Mouse (Mus musculus) liver, embryonic 11.5 days (tissue): ENCODE results near the gene Igfbp7. TPM values are rescaled to one million over a fixed set of nuclear protein-coding genes. Genes with fewer than 3 reads are reported as not detected.

Experiments used
- ATAC-seq: fragments of 200-750 bp; cut with Nextera tagmentation; replicated peaks from 2 replicates; pipeline ENCODE4 v1.8.0; 2017; ENCODE audit warnings: moderate number of reproducible peaks, mild to moderate bottlenecking, moderate TSS enrichment, moderate library complexity; ENCODE audit not compliant: low FRiP score
- DNase-seq: peaks from one replicate; pipeline ENCODE4 v3.0.0-alpha.2; 2017; ENCODE audit warnings: low spot score
- H3K27ac ChIP-seq: fragments of 300-500 bp; sonication (generic); 2 replicates; pipeline ENCODE4 v1.5.1; 2014; ENCODE audit warnings: mild to moderate bottlenecking, low read depth, low read length, control low read depth
- H3K27me3 ChIP-seq: fragments of 300-500 bp; sonication (generic); replicated peaks from 2 replicates; pipeline ENCODE4 v1.6.1; 2014; ENCODE audit warnings: low read length, mixed read lengths; ENCODE audit not compliant: control insufficient read depth, insufficient read depth
- H3K36me3 ChIP-seq: fragments of 300-500 bp; sonication (generic); 2 replicates; pipeline ENCODE4 v1.6.1; 2014; ENCODE audit warnings: mild to moderate bottlenecking, low read length, moderate library complexity, mixed read lengths; ENCODE audit not compliant: control insufficient read depth, insufficient read depth
- H3K4me1 ChIP-seq: fragments of 300-500 bp; sonication (generic); replicated peaks from 2 replicates; pipeline ENCODE4 v1.6.1; 2014; ENCODE audit warnings: low read length, mixed read lengths; ENCODE audit not compliant: control insufficient read depth, insufficient read depth
- H3K4me2 ChIP-seq: fragments of 300-500 bp; sonication (generic); 2 replicates; pipeline ENCODE4 v1.6.1; 2014; ENCODE audit warnings: mild to moderate bottlenecking, control low read depth, moderate library complexity
- H3K4me3 ChIP-seq: fragments of 300-500 bp; sonication (generic); 2 replicates; pipeline ENCODE4 v1.5.1; 2014; ENCODE audit warnings: low read depth, low read length, control low read depth
- H3K9ac ChIP-seq: fragments of 300-500 bp; sonication (generic); 2 replicates; pipeline ENCODE4 v1.6.1; 2014; ENCODE audit warnings: low read depth, low read length, control low read depth
- H3K9me3 ChIP-seq: fragments of 300-500 bp; sonication (generic); 2 replicates; pipeline ENCODE4 v1.6.1; 2016; ENCODE audit warnings: low read length, inconsistent platforms, mixed read lengths; ENCODE audit not compliant: control insufficient read depth
- WGBS: fragments of 180-500 bp; shearing (Covaris S2); extraction: QIAGEN DNeasy Blood & Tissue Kit; methylation state at CpG from one replicate; pipeline ENCODE4 v1.1.7; 2014; 5-methylcytosine and 5-hydroxymethylcytosine counted together
- polyA plus RNA-seq: library from polyadenylated mRNA; unstranded; fragments of >200 nt; fragmentation: Nextera tagmentation; extraction: Ambion mirVana; gene quantifications from 2 replicates; pipeline ENCODE4 v1.2.1, GENCODE M21; 2014

Igfbp7 gene
- polyA plus RNA-seq, 1 experiment from 2014 or later = 8.6 TPM

- DNase-seq = no peak
- H3K36me3 ChIP-seq = no peaks in the 10 kb centered on the region
- H3K27ac ChIP-seq = no peak overlapping the region
- no peaks in the 10 kb centered on the region for H3K9me3 ChIP-seq
- H3K9ac ChIP-seq = no peak overlapping the region
- H3K4me3 ChIP-seq = no peak overlapping the region
- no peaks in the 10 kb centered on the region for H3K27me3 ChIP-seq
- ATAC-seq = no peak
- no peak overlapping the region for H3K4me2 ChIP-seq
- no peaks in the 10 kb centered on the region for H3K4me1 ChIP-seq
- 87% methylated on average over 7 of the region's 7 CpGs for WGBS
Measured at GRCm38 (mm10) chr5:77400151-77400550, 7.7 kb downstream of the Igfbp7 start.

- DNase-seq (no peak), ATAC-seq (no peak)
- Histone ChIP-seq H3K4me2 (no peak overlapping the region), H3K4me1 (no peaks in the 10 kb centered on the region), H3K9me3 (no peaks in the 10 kb centered on the region), H3K36me3 (no peaks in the 10 kb centered on the region), H3K27me3 (no peaks in the 10 kb centered on the region), H3K9ac (no peak overlapping the region), H3K27ac (no peak overlapping the region), H3K4me3 (no peak overlapping the region)
- whole genome bisulfite sequencing = 84% methylated on average over 4 of the region's 4 CpGs
Measured at GRCm38 (mm10) chr5:77399076-77399475, 8.8 kb downstream of the Igfbp7 start.

DNA sequence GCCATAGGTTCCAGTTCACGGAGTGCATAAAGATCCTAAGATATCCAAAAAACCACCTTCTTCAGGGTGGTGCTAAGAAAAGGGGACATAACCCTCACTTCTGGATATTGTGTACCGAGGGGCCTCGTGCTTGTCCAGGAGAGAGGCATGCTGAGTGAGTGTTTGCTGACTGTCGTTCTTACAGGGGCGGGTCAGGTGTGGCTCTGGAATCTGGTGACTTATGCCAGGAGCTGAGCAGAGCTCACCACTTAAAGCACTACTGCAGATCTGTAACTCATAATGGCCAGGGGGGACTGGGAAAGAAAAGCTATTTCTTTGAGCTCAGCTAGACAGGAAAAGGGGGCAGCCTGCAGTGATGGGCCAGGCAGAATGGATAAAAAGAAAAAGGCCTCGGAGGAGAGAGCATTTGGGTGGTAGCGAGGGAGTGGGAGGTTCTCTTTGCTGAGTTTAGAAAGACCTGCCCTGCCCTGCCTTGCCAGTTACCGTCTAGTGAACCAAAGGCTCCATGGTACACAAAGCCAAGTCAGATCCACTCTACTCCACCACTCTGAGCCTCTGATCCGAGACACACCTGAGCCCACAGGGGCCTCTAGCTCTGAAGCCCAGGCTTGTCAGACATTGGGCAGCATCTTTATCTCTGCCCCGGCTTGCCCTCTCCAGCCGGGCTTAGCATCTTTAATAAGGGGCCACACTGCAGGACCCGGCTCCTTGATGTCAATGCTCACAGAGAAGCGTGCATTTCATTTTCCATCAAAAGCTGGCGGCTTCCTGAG, 9.4 kb downstream of the Igfbp7 start:
- Histone ChIP-seq H3K4me2 (no peak overlapping the region), H3K27me3 (no peaks in the 10 kb centered on the region), H3K9me3 (no peaks in the 10 kb centered on the region), H3K36me3 (no peaks in the 10 kb centered on the region), H3K9ac (no peak overlapping the region), H3K4me3 (no peak overlapping the region), H3K27ac (no peak overlapping the region), H3K4me1 (no peaks in the 10 kb centered on the region)
- no peak for DNase-seq
- 72% methylated on average over 14 of the region's 14 CpGs for WGBS
- ATAC-seq = no peak

DNA sequence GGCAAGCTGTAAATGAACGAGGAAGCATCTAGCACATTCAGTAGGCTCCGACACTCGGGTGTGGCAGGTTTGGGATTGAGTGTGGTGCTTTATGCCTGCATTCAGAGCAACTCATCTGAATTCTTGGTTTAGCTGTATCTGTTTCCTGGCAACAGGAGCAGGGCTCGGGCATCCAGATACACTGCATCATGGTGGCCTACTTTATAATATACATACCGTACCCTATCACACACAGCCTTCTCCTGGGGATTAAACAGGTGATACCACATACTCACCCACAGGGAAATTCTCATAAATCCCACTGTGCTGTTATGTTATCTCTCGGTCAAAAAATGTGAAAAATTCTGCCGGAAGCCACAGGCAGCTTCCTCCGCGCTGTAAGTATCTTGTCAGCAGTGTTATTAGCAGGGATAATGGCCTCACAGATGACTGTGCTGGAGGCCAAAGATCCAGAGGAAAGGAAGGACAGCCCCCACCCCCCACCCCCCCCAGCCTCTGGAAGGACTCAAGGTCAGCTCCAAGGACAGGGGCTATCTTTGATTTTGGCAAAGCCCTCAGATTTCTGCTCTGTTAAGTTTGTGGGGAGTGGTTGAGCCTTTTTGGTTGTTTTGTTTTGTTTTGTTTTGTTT, 13.7 kb downstream of the Igfbp7 start:
- no peaks in the 10 kb centered on the region for H3K36me3 ChIP-seq
- no peak overlapping the region for H3K4me2 ChIP-seq
- no peak overlapping the region for H3K27ac ChIP-seq
- H3K4me3 ChIP-seq = no peak overlapping the region
- H3K4me1 ChIP-seq = no peaks in the 10 kb centered on the region
- no peaks in the 10 kb centered on the region for H3K27me3 ChIP-seq
- DNase-seq (no peak), ATAC-seq (no peak)
- WGBS = 68% methylated on average over 9 of the region's 9 CpGs
- no peak overlapping the region for H3K9ac ChIP-seq
- H3K9me3 ChIP-seq = no peaks in the 10 kb centered on the region

DNA sequence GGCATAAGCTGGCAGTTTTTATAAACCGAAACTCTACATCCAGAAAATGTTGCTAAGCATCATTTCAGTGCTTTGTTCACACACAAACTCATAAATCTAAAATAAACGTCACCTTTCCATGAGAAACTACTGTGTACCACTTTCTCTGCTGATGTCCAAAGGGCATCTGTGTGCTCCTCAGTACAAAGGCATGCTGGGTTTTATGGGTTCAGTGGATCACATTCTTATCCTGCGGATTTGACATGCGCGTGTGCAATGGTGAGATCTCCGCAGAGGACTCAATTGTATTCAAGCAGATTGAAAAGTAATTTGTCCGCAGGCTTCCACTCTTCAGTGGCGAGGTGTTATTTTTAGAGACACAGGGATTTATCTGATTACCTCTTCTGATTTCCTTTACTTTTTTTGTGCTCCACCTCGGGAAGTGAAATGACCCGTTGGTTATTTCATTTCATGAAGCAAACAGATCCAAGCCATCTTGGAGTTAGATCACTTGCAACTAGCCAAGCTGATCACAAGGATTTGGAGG, 14.7 kb downstream of the Igfbp7 start:
- WGBS = 87% methylated on average over 10 of the region's 10 CpGs
- H3K27me3 ChIP-seq = no peaks in the 10 kb centered on the region

DNA sequence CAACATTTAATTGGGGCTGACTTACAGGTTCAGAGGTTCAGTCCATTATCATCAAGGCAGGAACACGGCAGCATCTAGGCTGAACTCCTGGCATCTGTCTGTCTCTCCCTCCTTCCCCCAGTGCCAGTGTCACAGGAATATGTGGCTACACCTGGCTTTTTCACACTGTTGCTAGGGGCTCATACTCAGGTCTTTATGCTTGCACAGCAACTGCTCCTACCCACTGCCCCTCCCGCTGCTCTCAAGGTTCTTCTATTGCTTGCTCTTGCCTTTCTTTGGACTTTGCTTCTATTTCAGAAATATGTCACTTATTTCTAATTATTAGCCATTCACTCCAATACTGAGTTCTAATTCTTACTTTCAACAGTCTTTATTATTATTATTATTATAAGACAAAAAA, 17.6 kb downstream of the Igfbp7 start:
- no peak for DNase-seq
- Histone ChIP-seq H3K9me3 (no peaks in the 10 kb centered on the region), H3K9ac (no peak overlapping the region), H3K4me3 (no peak overlapping the region), H3K4me2 (no peak overlapping the region), H3K27me3 (no peaks in the 10 kb centered on the region), H3K36me3 (no peaks in the 10 kb centered on the region), H3K4me1 (0 out of 2 replicates have a peak, but pooled peaks cover 2% of the 10 kb centered on the region), H3K27ac (no peak overlapping the region)
- ATAC-seq = no peak
- 84% methylated on average over 2 of the region's 2 CpGs for WGBS

More for the DNA sequence above, 14.7 kb downstream of the Igfbp7 start:
- H3K27ac ChIP-seq = no peak overlapping the region
- ATAC-seq (no peak), DNase-seq (no peak)
- no peaks in the 10 kb centered on the region for H3K36me3 ChIP-seq
- H3K4me1 ChIP-seq = no peaks in the 10 kb centered on the region
- H3K4me3 ChIP-seq = no peak overlapping the region
- no peak overlapping the region for H3K4me2 ChIP-seq
- H3K9me3 ChIP-seq = no peaks in the 10 kb centered on the region
- no peak overlapping the region for H3K9ac ChIP-seq

DNA sequence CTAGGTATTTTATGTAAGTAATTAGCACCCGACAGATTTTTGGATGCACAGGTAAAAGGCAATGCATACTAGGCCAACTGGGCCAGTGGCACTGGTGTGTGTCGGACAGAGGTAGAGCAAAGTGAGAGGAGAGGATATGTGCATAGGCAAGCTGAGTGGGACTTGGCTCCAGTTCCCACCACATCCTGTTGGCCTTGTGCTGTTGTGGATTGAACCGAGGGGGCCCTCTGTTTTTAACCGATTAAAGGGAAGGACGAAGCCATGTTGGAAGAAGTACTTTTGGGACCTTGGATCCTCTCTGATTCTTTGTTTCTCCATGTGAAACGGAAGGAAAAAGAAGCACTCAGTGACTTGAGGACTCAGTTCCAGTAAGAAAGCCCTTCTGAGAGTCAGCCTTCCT, 19.5 kb downstream of the Igfbp7 start:
- 71% methylated on average over 6 of the region's 6 CpGs for WGBS
- Histone ChIP-seq H3K4me3 (no peak overlapping the region), H3K36me3 (no peaks in the 10 kb centered on the region), H3K27me3 (no peaks in the 10 kb centered on the region), H3K27ac (no peak overlapping the region), H3K9ac (no peak overlapping the region), H3K4me1 (peaks cover 2% of the 10 kb centered on the region; the same call in 1 of the 2 replicates), H3K4me2 (no peak overlapping the region), H3K9me3 (no peaks in the 10 kb centered on the region)
- ATAC-seq (no peak), DNase-seq (no peak)

- ATAC-seq = no peak
- no peaks in the 10 kb centered on the region for H3K27me3 ChIP-seq
- H3K36me3 ChIP-seq = no peaks in the 10 kb centered on the region
- no peaks in the 10 kb centered on the region for H3K9me3 ChIP-seq
- DNase-seq = no peak
- H3K4me2 ChIP-seq = no peak overlapping the region
- 77% methylated on average over 8 of the region's 8 CpGs for WGBS
- no peak overlapping the region for H3K9ac ChIP-seq
- no peak overlapping the region for H3K27ac ChIP-seq
- peaks cover 2% of the 10 kb centered on the region; the same call in 1 of the 2 replicates for H3K4me1 ChIP-seq
- no peak overlapping the region for H3K4me3 ChIP-seq
Measured at GRCm38 (mm10) chr5:77387414-77387704, 20.5 kb downstream of the Igfbp7 start.
